Mouse (Mus musculus) small intestine, adult 10 weeks (tissue): ENCODE data around the gene Decr2. TPM values are rescaled to one million over a fixed set of nuclear protein-coding genes. Genes with fewer than 3 reads are reported as not detected.

Experiments used
- polyA plus RNA-seq: library from polyadenylated mRNA; stranded (reverse); fragments of 350-450 nt; fragmentation: Illumina TruSeq; extraction: RNeasy Lipid Tissue Mini Kit (QIAGEN cat#74804); gene quantifications from one replicate; pipeline ENCODE4 v1.2.3, GENCODE M21; 2014; ENCODE audit warnings: low replicate concordance

Gene Decr2
- polyA plus RNA-seq, result 48.4 TPM

DNA sequence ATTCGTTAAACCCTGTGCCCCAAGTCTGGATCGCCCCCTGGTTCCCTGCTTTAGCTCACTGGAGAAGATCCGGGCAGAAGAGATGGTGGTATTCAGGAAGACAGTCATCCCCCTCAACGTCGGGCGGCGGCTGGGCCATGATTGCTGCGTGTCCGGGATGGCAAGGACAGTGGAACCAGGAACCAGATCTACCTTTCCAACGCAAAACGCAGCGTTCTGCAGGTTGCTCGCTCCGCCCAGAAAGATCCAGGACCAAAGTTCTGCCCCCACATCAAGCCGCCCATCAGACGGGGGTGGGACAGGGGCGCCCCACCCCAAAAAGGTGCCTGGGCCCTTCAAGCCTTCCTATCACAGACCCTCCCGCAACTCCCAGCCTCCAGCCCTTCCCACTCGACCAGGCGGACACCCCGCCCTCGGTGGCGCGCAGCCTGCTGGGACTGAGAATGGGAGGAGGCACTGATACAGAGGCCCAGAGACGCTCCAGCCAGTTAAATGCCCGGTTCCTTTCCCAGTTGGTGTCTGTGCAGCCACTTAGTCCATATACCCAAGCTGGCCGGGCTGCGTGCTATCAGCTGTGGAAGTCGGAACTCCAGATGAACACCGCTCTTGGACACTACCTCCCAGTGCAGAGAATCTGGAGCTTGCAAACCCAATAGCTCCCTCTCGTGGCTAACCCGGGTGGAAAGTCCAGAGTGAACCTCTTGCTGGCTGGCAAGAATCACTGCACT is at the start of gene Decr2:
TSS of gene Decr2 (minus strand) at position 433 of the 728 bp plus-strand sequence.

DNA sequence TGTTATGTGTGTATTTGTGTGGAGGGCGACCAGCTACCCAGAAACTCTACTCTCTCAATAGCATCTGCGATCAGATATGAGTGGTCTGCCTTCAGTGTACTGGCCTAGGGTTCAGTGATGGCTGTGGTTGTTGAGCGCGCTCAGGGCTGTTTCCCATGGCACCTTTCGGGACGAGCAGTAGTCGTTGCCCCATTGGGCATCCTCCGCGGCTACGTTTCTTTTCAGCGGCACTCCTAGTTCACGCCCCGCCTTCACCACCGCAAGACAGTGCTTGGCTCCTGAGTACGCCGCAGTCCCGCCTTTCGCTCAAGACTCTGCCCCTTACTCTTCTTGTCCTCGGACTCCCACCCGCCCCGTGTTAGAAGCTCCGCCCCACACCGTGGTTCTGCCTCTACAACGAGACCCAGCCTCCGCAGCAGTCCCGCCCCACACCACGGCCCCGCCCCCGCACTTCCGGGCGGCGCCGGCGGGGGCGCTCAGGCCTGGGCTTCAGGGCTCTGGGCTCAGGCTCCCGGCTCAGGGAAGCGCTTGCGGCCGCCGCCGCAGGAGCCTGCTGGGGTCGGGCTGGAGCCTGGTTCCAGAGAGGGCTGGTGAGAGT is 48.2 kb upstream of the Decr2 start, which contains the start of gene Axin1:
TSS of gene Axin1 (plus strand) at position 450 of the 598 bp plus-strand sequence.

DNA sequence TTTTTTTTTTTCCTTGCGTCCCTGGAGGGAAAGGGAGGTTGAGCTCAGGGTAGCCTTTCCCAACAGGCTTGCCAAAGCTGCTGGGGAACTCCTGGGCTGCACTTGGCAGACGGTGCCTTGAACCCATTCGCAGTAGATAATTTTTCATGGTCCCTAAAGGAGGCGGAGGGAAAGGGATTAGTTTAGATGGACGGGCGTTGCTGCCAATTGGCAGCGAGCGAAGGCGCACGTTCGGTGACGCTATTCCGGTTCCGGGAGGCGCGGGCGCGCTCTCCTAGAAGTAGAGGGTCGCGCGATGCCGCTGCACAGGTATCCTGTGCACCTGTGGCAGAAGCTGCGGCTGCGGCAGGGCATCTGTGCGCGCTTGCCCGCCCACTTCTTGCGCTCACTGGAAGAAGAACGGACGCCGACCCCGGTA is 33.1 kb upstream of the Decr2 start, which contains the start of gene Mrpl28:
TSS of gene Mrpl28 (plus strand) at position 234 of the 418 bp plus-strand sequence.

DNA sequence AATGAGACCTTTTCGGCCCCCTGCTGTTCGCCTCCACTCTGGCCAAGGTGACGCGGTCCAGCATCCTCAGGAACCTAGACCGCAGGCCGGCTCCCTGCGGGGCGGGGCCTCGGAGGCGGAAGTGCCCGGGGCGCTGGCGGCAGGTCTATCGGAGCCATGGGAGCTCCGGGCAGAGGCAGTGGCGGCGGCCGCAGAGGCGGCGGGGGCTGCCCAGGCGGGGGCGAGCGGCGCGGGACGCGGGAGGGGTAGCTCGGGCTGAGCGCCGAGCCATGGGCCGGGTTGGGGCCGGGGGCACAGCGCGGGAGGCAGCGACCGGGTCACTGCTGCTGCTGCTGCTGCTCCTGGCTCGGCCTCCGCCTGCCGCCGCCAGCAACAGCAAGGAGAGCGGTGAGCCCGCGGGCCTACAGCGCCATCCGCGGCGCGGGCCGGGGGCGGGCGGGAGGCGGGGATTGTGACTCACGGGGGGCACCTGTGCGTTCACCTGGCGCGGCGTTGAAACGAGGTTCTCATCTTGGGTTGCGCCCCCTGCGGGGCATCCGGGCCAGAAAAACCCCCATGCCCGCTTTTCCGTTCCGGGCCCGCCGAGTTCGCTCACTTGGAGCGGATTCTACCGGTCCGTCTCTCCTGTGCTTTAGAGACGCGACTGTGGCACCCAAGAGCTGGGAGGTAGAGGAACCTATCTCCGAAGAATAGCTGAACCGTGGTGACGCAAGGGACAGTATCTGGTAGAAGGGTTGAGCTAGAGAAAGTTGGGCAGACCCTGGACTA is 23.2 kb upstream of the Decr2 start, which contains the start of gene Tmem8:
TSS of gene Tmem8 (plus strand) at position 119 of the 768 bp plus-strand sequence.

DNA sequence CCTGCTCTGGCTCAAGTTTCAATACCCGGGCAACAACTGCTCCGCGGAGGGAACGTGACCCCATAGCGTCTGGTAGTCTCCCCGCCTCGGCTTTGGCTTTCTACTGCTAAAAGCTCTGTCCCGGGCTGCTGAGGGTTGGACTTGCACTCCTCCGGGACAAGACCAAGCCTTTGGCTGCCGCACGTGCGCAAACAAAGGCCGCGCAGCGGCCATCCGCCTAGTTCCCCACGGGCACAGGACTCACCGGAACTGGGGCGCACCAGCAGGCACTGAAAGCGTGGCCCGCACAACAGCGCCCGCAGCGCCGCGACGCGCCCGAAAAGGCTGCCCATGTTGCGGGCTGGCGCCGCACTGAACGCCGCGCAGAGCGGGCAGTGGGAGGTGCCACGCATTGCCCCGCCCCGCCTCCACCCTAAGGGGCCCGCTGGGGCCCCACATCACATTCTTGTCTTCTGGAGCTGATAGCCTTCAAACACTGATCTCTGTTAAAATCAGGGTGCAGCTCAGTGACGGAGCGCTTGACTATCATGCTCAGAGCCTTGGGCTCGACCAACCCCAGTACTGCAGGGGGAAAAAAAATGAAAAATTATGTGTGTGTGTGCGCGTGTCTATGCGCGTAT is 5.1 kb upstream of the Decr2 start, which contains the start of gene Nme4:
TSS of gene Nme4 (minus strand) at position 482 of the 620 bp plus-strand sequence.

DNA sequence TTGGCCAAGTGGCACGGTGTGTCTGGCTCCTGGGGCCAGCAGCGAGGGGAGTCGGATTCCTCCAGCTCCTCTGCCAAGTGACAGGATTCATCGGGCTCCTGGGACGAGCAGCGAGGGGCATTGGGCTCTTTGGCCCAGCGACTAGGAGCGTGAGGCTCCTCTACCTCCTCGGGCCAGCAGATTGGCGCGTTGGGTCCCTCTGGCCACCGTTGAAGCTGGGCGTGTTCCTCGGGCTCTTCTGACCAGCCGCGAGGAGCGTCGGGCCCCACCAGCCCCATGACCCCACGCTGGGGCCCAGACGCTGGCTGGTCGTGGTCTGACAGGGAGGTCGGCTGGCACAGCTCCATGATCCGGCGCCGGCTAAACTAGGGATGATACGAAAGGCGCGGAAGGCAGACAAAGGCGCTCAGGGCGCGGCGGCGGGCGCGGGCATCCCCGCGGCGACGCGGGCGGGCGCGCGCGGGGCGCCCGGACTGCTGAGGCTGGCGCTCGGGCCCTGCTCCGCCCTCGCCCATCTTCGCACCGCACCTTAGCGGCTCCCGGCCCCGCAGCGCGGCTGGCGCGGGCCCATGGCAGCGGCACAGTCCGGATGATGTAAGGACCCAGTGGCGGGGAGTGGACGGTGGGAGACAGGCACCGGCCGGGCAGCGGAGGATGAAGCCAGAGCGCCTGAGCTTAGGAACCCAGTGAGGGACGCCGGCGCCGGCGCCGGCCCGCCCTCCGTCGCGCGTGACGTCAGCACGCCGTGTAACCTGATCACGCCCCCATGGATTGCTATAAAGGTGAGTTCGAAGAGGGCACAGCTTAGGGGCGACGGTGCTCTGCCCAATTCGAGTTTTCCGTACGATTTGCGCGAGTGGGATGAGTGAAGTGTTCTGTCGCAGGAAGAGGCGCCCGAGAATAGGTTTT is 21.1 kb downstream of the Decr2 start, which contains the start of gene Rab11fip3:
TSS of gene Rab11fip3 (minus strand) at position 725 of the 909 bp plus-strand sequence.

Other genes starting within 250 kb of the Decr2 start
- gene Gm20683, start 248.6 kb downstream of the Decr2 start, polyA plus RNA-seq, result not detected
- gene Rhot2, start 245.5 kb downstream of the Decr2 start, polyA plus RNA-seq, result 13.3 TPM
- 0.82 TPM for gene Wdr90, start 228.8 kb downstream of the Decr2 start, polyA plus RNA-seq
- not detected for gene Mcrip2, start 221.6 kb downstream of the Decr2 start, polyA plus RNA-seq
- gene Mettl26, start 215.3 kb downstream of the Decr2 start, polyA plus RNA-seq, result 9.2 TPM
- not detected for gene Wfikkn1, start 209.5 kb downstream of the Decr2 start, polyA plus RNA-seq
- 0.48 TPM for gene Rab40c, start 170.6 kb downstream of the Decr2 start, polyA plus RNA-seq
- 23.5 TPM for gene Pigq, start 145.4 kb downstream of the Decr2 start, polyA plus RNA-seq
- not detected for gene Nhlrc4, start 145.4 kb downstream of the Decr2 start, polyA plus RNA-seq
- gene A930017K11Rik, start 137.8 kb downstream of the Decr2 start, polyA plus RNA-seq, result not detected
- 1.8 TPM for gene Capn15, start 104.5 kb downstream of the Decr2 start, polyA plus RNA-seq
- gene Rab11fip3, start 20.8 kb downstream of the Decr2 start, polyA plus RNA-seq, result 7.1 TPM
- gene Nme4, start 5.3 kb upstream of the Decr2 start, polyA plus RNA-seq, result not detected
- gene Tmem8, start 23.0 kb upstream of the Decr2 start, polyA plus RNA-seq, result 8.8 TPM
- 5.3 TPM for gene Mrpl28, start 33.2 kb upstream of the Decr2 start, polyA plus RNA-seq
- gene Axin1, start 48.4 kb upstream of the Decr2 start, polyA plus RNA-seq, result 10.7 TPM
- gene Pdia2, start 108.8 kb upstream of the Decr2 start, polyA plus RNA-seq, result 0.26 TPM
- gene Rgs11, start 112.6 kb upstream of the Decr2 start, polyA plus RNA-seq, result not detected
- gene Arhgdig, start 117.4 kb upstream of the Decr2 start, polyA plus RNA-seq, result not detected
- 81.2 TPM for gene Fam234a, start 153.9 kb upstream of the Decr2 start, polyA plus RNA-seq
- gene Luc7l, start 162.6 kb upstream of the Decr2 start, polyA plus RNA-seq, result 62.6 TPM